Mouse (Mus musculus): Measurements from ENCODE around the gene Acpp.
"Not testable (repeated sequence)": the region's sequence is repeated elsewhere in the genome, so short reads cannot be mapped to it uniquely, and the experiment has no call there.

Gene Acpp

GRCm38 (mm10) chr9:104337183-104337931 lies at the start of gene Acpp:
Acpp (minus strand) TSS chr9:104337748.
- peak; percentile 32 for DNase-seq (ENCODE audit: low spot score)

GRCm38 (mm10) chr9:104382571-104383170 lies 45.1 kb upstream of the Acpp start:
- no peak for DNase-seq (ENCODE audit: low spot score)

GRCm38 (mm10) chr9:104379532-104380162 lies 42.1 kb upstream of the Acpp start:
- DNase-seq (ENCODE audit: low spot score) = peak; percentile 17

- DNase-seq (ENCODE audit: low spot score) = no peak
Observed at GRCm38 (mm10) chr9:104375573-104375972, 38.0 kb upstream of the Acpp start.

GRCm38 (mm10) chr9:104373253-104373652 lies 35.7 kb upstream of the Acpp start:
- DNase-seq (ENCODE audit: low spot score) = peak; percentile 41

- DNase-seq (ENCODE audit: low spot score) = no peak
Observed at GRCm38 (mm10) chr9:104366983-104367382, 29.4 kb upstream of the Acpp start.

- not testable (repeated sequence) for DNase-seq (ENCODE audit: low spot score)
Observed at GRCm38 (mm10) chr9:104361951-104362350, 24.4 kb upstream of the Acpp start.

- no peak for DNase-seq (ENCODE audit: low spot score)
Observed at GRCm38 (mm10) chr9:104361073-104361891, 23.7 kb upstream of the Acpp start.

- no peak for DNase-seq (ENCODE audit: low spot score)
Observed at GRCm38 (mm10) chr9:104360389-104360788, 22.8 kb upstream of the Acpp start.

GRCm38 (mm10) chr9:104355521-104356270 lies 18.1 kb upstream of the Acpp start:
- no peak for DNase-seq (ENCODE audit: low spot score)

- no peak for DNase-seq (ENCODE audit: low spot score)
Observed at GRCm38 (mm10) chr9:104344136-104344535, 6.6 kb upstream of the Acpp start.

- DNase-seq (ENCODE audit: low spot score) = no peak
Observed at GRCm38 (mm10) chr9:104339483-104339882, 1.9 kb upstream of the Acpp start.

- no peak for DNase-seq (ENCODE audit: low spot score)
Observed at GRCm38 (mm10) chr9:104338489-104339427, 1.2 kb upstream of the Acpp start.

- no peak for DNase-seq (ENCODE audit: low spot score)
Observed at GRCm38 (mm10) chr9:104331301-104331700, 6.2 kb downstream of the Acpp start.

- no peak for DNase-seq (ENCODE audit: low spot score)
Observed at GRCm38 (mm10) chr9:104328655-104329054, 8.9 kb downstream of the Acpp start.

GRCm38 (mm10) chr9:104321519-104321918 lies 16.0 kb downstream of the Acpp start:
- no peak for DNase-seq (ENCODE audit: low spot score)

GRCm38 (mm10) chr9:104316351-104316750 lies 21.2 kb downstream of the Acpp start:
- no peak for DNase-seq (ENCODE audit: low spot score)

GRCm38 (mm10) chr9:104315499-104315898 lies 22.0 kb downstream of the Acpp start:
- DNase-seq (ENCODE audit: low spot score) = peak; percentile 10

GRCm38 (mm10) chr9:104306734-104307133 lies 30.8 kb downstream of the Acpp start:
- peak; percentile 62 for DNase-seq (ENCODE audit: low spot score)

- no peak for DNase-seq (ENCODE audit: low spot score)
Observed at GRCm38 (mm10) chr9:104305333-104306111, 32.0 kb downstream of the Acpp start.
